Mouse (Mus musculus): ENCODE measurements around the gene Iars2. TPM values are rescaled to one million over a fixed set of nuclear protein-coding genes. Genes with fewer than 3 reads are reported as not detected.
"Not testable (repeated sequence)": the region's sequence is repeated elsewhere in the genome, so short reads cannot be mapped to it uniquely, and the experiment has no call there.

The Iars2 gene
- polyA plus RNA-seq, 1 experiment: 1.9 TPM

DNA sequence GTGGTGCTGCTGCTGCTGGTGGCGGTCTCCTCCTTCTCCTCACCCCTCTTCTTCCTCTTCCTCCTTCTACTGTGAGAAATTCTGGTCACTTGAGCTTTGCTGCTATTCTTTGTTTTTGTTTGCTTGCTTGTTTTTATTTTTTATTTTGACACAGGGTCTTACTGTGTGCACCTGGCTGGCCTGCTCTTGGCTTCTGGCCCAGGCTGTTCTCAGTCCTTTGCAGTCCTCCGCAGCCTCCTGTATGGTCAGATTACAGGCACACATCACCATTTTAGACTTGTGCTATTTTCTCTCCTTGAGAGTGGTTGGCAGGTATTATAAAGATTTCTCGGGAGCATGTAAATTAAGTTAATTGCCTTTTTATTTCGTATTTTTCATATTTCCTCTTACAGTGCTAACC, 4.9 kb upstream of the Iars2 start:
- TF ChIP-seq GATA1 (IDR thresholded peaks at IDR 0.05; ENCODE audit: borderline replicate concordance, low read length) (no peak), FLI1 (IDR thresholded peaks at IDR 0.05; ENCODE audit: low read length) (no peak)
- Histone ChIP-seq H3K36me3 (replicated peaks; ENCODE audit: low read length) (peaks cover 3% of the 10 kb centered on the region), H3K27me3 (replicated peaks) (no peaks in the 10 kb centered on the region), H3K4me1 (peaks cover 32% of the 10 kb centered on the region), H3K9me3 (no peaks in the 10 kb centered on the region), H3K4me3 (replicated peaks) (no peak overlapping the region)

DNA sequence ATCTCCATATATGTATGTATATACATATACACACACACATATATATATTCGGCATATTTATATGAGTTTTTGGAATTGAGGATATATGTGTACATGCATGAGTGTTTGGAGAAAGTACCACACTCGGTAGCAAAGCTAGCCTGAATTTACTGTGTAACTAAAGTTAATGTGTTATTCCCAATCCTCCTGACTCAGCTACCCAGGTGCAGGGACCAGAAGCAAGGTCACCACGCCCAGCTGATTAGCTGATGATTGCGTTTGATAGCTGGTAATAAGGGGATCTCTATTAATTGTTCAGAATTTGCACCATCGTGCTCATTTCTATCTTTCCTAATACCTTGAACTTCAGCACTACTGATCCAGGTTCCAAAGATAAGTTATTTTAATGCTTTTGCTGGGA, 4.5 kb upstream of the Iars2 start:
- TF ChIP-seq GATA1 (IDR thresholded peaks at IDR 0.05; ENCODE audit: borderline replicate concordance, low read length) (no peak), FLI1 (IDR thresholded peaks at IDR 0.05; ENCODE audit: low read length) (no peak)
- Histone ChIP-seq H3K27me3 (replicated peaks) (no peaks in the 10 kb centered on the region), H3K9me3 (no peaks in the 10 kb centered on the region), H3K4me1 (peaks cover 32% of the 10 kb centered on the region), H3K36me3 (replicated peaks; ENCODE audit: low read length) (peaks cover 2% of the 10 kb centered on the region), H3K4me3 (replicated peaks) (no peak overlapping the region)

DNA sequence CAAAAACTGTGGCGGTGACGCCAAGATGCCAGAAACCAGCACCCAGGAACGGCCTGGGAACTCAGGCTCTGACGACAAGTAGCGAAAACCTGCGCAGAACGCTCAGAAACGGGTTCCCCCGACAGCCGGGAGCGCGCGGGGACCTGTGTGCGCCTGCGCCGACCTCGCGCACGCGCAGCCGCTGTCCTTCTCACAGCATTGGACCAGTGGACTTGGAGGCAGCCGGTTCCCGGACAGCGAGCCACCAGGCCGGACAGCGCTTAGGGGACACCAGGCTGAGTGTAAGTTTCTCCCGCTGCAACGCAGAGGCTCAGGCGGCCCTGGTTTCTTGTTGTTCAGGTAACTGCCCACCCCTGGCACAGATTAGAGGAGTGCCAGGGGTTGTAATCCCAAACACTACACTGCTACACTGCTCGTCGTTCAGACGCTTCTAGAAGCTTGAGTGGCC, 2.8 kb upstream of the Iars2 start, which contains the start of gene Bpnt1:
Bpnt1 (plus strand) TSS at position 167 of the 448 bp plus-strand sequence.
- H3K4me3 ChIP-seq (replicated peaks): peak within 1 kb of the TSS; percentile 91
- TF ChIP-seq FLI1 (IDR thresholded peaks at IDR 0.05; ENCODE audit: low read length): no peak
- no peak for TF ChIP-seq GATA1 (IDR thresholded peaks at IDR 0.05; ENCODE audit: borderline replicate concordance, low read length)
- peaks cover 5% of the 10 kb centered on the region for H3K36me3 ChIP-seq (replicated peaks; ENCODE audit: low read length)
- no peaks in the 10 kb centered on the region for H3K9me3 ChIP-seq
- peaks cover 34% of the 10 kb centered on the region for H3K4me1 ChIP-seq
- H3K27me3 ChIP-seq (replicated peaks): no peaks in the 10 kb centered on the region

DNA sequence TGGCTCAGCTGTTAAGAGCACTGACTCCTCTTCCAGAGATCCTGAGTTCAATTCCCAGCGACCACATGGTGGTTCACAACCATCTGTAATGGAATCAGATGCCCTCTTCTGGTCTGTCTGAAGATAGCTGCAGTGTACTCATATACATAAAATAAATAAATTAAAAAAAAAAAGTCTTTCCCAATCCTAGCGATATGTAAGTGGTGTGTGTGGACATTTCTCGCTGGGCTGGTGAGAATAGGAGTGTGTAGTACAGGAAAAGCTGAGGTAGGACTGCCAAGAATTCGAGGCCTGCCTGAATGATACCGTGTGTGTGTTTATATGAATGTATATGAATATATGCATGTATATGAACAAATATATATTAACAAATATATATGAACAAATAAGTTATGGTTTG, 2.2 kb upstream of the Iars2 start:
- no peak for TF ChIP-seq FLI1 (IDR thresholded peaks at IDR 0.05; ENCODE audit: low read length)
- no peak for TF ChIP-seq GATA1 (IDR thresholded peaks at IDR 0.05; ENCODE audit: borderline replicate concordance, low read length)
- Histone ChIP-seq H3K4me3 (replicated peaks) (peak overlapping the region; percentile 69), H3K27me3 (replicated peaks) (no peaks in the 10 kb centered on the region), H3K4me1 (peaks cover 38% of the 10 kb centered on the region), H3K9me3 (no peaks in the 10 kb centered on the region), H3K36me3 (replicated peaks; ENCODE audit: low read length) (peaks cover 11% of the 10 kb centered on the region)

DNA sequence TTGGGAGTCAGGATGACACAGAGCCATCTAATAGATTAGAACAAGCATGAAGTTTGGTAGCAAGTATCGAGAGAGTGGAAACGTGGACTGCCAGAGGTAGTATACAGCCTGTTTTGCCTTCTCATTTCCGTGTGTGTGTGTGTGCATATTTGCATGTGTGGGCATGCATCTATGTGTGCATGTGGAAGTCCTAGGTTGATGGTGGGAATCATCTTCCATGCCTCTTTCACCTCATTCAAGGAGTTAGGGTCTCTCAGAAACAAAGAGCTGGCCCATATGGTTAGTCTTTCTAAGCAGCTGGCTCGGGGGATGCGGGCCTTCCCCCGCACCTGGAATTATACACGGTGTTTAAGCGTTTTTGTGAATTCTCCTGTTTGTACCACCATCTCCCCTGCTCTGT, 655 bp upstream of the Iars2 start:
- TF ChIP-seq GATA1 (IDR thresholded peaks at IDR 0.05; ENCODE audit: borderline replicate concordance, low read length): no peak
- TF ChIP-seq FLI1 (IDR thresholded peaks at IDR 0.05; ENCODE audit: low read length): no peak
- Histone ChIP-seq H3K4me1 (peaks cover 38% of the 10 kb centered on the region), H3K4me3 (replicated peaks) (peak overlapping the region; percentile 99)

DNA sequence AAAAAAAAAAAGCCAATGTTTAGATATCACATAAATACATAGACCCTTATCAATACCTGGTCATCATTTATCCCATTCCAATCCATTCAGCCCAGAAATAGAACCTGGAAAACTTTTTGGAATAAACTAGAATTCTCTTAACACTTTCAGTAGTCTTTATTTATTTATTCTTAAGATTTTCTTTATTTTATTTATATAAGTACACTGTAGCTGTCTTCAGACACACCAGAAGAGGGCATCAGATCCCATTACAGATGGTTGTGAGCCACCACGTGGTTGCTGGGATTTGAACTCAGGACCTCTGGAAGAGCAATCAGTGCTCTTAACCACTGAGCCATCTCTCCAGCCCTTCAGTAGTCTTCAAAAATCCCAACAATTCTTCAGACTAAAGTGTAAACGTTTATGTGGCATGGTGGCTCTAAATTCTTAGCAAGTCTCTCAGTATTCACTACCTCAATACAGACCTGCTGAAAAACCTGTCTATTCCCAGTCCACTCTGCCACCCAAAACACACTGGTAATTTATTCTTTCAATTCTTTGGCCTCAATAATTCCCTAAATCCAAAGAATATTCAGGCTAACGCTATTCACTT, 1.3 kb downstream of the Iars2 start:
- H3K36me3 ChIP-seq (replicated peaks; ENCODE audit: low read length): peaks cover 45% of the 10 kb centered on the region
- not testable (repeated sequence) for H3K27me3 ChIP-seq (replicated peaks); H3K9me3 ChIP-seq
- H3K4me3 ChIP-seq (replicated peaks): peak overlapping the region; percentile 99
- peaks cover 26% of the 10 kb centered on the region for H3K4me1 ChIP-seq

More for the DNA sequence above, 655 bp upstream of the Iars2 start:
- Histone ChIP-seq H3K9me3 (no peaks in the 10 kb centered on the region), H3K27me3 (replicated peaks) (no peaks in the 10 kb centered on the region), H3K36me3 (replicated peaks; ENCODE audit: low read length) (peaks cover 26% of the 10 kb centered on the region)

DNA sequence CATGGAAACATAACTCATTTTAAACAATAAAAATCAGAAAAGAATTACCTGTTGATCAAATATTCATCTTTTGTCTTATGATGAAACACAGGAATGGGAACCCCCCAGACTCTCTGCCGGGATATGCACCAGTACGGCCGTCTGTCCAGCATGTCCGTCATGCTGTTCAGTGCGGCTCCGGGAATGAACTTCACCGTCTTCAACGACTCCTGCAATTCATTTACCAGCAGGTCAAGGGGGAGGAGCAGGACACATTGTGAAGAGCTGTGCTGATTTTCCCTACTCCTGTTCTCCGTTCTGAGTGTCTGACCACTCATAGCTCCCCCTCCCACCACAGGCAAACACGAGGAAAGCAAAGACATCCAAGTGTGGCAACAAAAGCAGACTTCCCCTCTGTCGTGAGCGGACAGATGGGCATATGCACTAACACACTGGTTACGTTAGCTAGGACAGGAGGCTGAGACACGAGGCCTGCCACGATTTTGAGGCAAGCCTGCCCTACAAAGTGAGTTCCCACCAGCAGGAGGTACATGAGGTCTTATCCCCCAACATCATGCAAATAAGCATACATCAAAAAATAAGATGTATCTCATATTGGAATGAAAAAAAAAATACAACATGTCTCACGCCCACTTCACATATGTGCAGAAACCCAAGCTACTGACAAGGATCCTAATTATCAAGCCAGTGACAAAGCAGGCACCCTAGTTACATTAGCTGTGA, 13.2 kb downstream of the Iars2 start:
- Histone ChIP-seq H3K4me3 (replicated peaks) (no peak overlapping the region), H3K9me3 (no peaks in the 10 kb centered on the region), H3K27me3 (replicated peaks) (no peaks in the 10 kb centered on the region), H3K36me3 (replicated peaks; ENCODE audit: low read length) (peaks cover 88% of the 10 kb centered on the region), H3K4me1 (peaks cover 11% of the 10 kb centered on the region)
- TF ChIP-seq GATA1 (IDR thresholded peaks at IDR 0.05; ENCODE audit: borderline replicate concordance, low read length) (no peak), FLI1 (IDR thresholded peaks at IDR 0.05; ENCODE audit: low read length) (no peak)

DNA sequence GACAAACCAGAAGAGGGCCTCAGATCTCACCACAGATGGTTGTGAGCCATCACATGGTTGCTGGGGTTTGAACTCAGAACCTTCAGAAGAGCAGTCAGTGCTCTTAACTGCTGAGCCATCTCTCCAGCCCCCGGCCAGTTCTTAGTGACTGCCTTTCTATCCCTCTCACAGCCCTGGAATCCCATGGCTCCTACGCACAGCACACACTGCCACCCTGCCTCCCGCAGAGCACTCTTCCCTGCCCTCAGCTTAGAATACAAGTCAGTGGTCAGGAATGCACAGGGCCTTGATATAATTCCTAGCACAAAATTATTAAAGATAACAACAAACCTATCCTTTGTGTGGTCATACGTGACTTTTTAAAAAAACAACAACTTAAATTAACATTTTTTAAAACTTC, 14.7 kb downstream of the Iars2 start:
- H3K4me3 ChIP-seq (replicated peaks): no peak overlapping the region
- H3K36me3 ChIP-seq (replicated peaks; ENCODE audit: low read length): peaks cover 79% of the 10 kb centered on the region

DNA sequence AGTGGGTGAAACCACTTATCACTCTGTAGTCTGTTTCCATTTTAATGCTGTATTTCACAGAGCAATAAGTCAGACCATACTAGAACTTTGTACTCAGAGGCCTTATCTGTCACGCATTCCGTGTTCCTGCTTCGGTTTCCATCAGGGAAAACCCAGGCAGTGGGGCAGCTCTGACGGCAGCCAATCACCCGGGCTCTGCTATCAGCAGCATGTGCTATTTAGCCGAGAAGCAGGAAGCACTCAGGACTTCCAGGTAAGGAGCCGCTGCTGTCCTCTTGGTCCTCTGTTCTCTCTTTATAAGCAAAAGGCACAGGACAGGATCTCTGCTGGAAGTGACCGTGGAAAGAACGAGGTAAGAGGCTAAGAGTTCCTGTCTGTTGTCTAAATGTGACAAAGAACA, 17.2 kb downstream of the Iars2 start:
- TF ChIP-seq GATA1 (IDR thresholded peaks at IDR 0.05; ENCODE audit: borderline replicate concordance, low read length): no peak
- TF ChIP-seq FLI1 (IDR thresholded peaks at IDR 0.05; ENCODE audit: low read length): no peak
- peaks cover 15% of the 10 kb centered on the region for H3K4me1 ChIP-seq
- H3K27me3 ChIP-seq (replicated peaks): no peaks in the 10 kb centered on the region
- H3K36me3 ChIP-seq (replicated peaks; ENCODE audit: low read length): peaks cover 78% of the 10 kb centered on the region
- H3K9me3 ChIP-seq: no peaks in the 10 kb centered on the region
- H3K4me3 ChIP-seq (replicated peaks): no peak overlapping the region

More for the DNA sequence above, 14.7 kb downstream of the Iars2 start:
- Histone ChIP-seq H3K27me3 (replicated peaks) (no peaks in the 10 kb centered on the region), H3K4me1 (peaks cover 11% of the 10 kb centered on the region), H3K9me3 (no peaks in the 10 kb centered on the region)
- TF ChIP-seq FLI1 (IDR thresholded peaks at IDR 0.05; ENCODE audit: low read length): no peak

DNA sequence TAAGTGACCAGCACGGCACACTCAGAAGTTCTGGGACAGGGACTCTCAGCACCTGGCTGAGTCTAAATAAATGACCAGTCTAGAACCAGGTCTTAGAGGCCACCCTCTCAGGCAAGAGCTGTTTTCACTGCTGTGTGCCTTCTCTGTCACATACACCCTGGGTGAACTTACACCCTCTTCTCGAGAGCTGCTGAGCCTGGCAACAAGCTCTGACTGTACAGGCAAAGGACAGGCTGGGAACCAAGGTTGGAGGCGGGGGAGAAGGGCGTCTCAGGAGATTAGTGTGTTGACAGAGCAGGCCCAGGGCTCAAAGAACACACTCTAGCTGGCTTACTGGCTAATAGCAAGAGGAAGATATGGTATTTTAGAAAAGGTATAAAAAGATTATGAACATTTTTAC, 20.3 kb downstream of the Iars2 start:
- H3K36me3 ChIP-seq (replicated peaks; ENCODE audit: low read length): peaks cover 57% of the 10 kb centered on the region

More for the DNA sequence above, 20.3 kb downstream of the Iars2 start:
- H3K27me3 ChIP-seq (replicated peaks): no peaks in the 10 kb centered on the region
- no peaks in the 10 kb centered on the region for H3K9me3 ChIP-seq
- TF ChIP-seq FLI1 (IDR thresholded peaks at IDR 0.05; ENCODE audit: low read length) (no peak), GATA1 (IDR thresholded peaks at IDR 0.05; ENCODE audit: borderline replicate concordance, low read length) (no peak)
- H3K4me1 ChIP-seq: peaks cover 15% of the 10 kb centered on the region
- H3K4me3 ChIP-seq (replicated peaks): no peak overlapping the region

Measured in megakaryocyte, embryonic 14.5 days (primary cell).